Mouse (Mus musculus): Measurements from ENCODE around the gene Rnf40. TPM values are rescaled to one million over a fixed set of nuclear protein-coding genes. Genes with fewer than 3 reads are reported as not detected.
A peak's percentile ranks its signal among the peaks of the same experiment; 100 is the strongest.

The Rnf40 gene
- polyA plus RNA-seq, 1 experiment from 2014 or later: 23.4 TPM

DNA sequence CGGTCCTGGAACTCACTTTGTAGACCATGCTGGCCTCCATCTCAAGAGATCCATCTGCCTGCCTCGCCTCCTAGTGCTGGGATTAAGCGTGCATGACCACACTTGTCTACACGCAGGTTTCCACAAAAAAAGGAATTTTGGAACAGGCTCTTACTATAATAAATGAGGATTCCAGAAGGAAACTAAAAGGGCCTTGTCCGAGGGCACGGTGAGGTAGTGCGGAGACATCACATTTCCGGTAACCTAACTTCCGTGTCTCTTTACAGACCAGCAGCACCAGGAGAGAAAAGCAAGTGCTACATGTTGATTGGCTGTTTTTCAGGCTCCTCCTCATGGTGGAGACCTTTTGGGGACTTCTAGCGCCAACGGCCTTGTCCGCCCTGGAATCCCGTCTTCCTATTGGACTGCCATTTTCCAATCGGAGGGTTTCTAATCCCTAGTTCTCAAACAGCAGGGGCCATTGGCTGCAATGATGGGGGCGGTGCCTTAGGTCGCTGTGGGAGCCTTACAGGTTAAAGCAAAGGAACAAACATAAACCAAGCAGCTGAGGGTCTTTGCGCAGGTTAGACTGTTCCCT is 15.6 kb upstream of the Rnf40 start, which contains the start of gene Phkg2:
Gene Phkg2 (plus strand): TSS at position 446 of the 577 bp plus-strand sequence.
- WGBS (ENCODE audit: insufficient replicate concordance): under 1% methylated on average over 17 of the region's 17 CpGs
- no peaks in the 10 kb centered on the region for H3K9me3 ChIP-seq (replicated peaks; ENCODE audit: control insufficient read depth, low read length)
- H3K27me3 ChIP-seq (ENCODE audit: control insufficient read depth, insufficient read depth, low read length): no peaks in the 10 kb centered on the region
- peaks cover 13% of the 10 kb centered on the region for H3K4me1 ChIP-seq (ENCODE audit: control insufficient read depth, insufficient read depth, low read length)
- H3K27ac ChIP-seq (ENCODE audit: low read depth, low read length): peak within 1 kb of the TSS; percentile 81
- peak within 1 kb of the TSS; percentile 93 for H3K4me2 ChIP-seq
- H3K36me3 ChIP-seq (ENCODE audit: control insufficient read depth, insufficient read depth, low read length): peaks cover 10% of the 10 kb centered on the region
- H3K4me3 ChIP-seq (ENCODE audit: low read depth, low read length): peak within 1 kb of the TSS; percentile 82
- ATAC-seq (replicated peaks; ENCODE audit: insufficient number of reproducible peaks, low FRiP score, low TSS enrichment): peak; percentile 96
- peak within 1 kb of the TSS; percentile 85 for H3K9ac ChIP-seq (ENCODE audit: low read depth, low read length)

DNA sequence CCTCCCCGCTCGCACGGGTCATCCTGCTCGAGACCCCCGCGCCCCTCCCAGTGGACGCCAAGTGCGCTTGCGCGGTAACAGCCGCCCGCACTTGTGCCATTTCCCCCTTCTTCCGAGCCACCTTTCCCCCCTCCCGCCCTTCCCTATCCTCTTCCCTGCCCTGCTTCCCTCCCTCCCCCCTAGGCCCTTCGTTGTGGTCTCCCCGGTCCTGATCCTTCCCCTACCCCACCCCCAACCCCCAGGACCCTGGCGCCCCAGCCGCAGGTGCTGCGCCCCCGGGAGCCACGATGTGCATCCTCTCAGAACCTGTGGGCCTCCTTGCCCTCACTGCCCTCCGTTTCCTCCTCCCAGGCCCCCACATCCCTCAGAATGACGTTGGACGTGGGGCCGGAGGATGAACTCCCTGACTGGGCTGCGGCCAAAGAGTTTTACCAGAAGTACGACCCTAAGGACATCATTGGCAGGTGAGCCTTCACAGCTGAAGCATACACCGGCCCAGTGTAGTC is 15.0 kb upstream of the Rnf40 start:
- Histone ChIP-seq H3K9ac (ENCODE audit: low read depth, low read length) (peak overlapping the region; percentile 85), H3K27me3 (ENCODE audit: control insufficient read depth, insufficient read depth, low read length) (no peaks in the 10 kb centered on the region), H3K4me3 (ENCODE audit: low read depth, low read length) (peak overlapping the region; percentile 82), H3K27ac (ENCODE audit: low read depth, low read length) (peak overlapping the region; percentile 71), H3K9me3 (replicated peaks; ENCODE audit: control insufficient read depth, low read length) (no peaks in the 10 kb centered on the region), H3K36me3 (ENCODE audit: control insufficient read depth, insufficient read depth, low read length) (peaks cover 13% of the 10 kb centered on the region), H3K4me2 (peak overlapping the region; percentile 93), H3K4me1 (ENCODE audit: control insufficient read depth, insufficient read depth, low read length) (peaks cover 13% of the 10 kb centered on the region)
- ATAC-seq (replicated peaks; ENCODE audit: insufficient number of reproducible peaks, low FRiP score, low TSS enrichment): peak; percentile 62
- WGBS (ENCODE audit: insufficient replicate concordance): under 1% methylated on average over 25 of the region's 28 CpGs

DNA sequence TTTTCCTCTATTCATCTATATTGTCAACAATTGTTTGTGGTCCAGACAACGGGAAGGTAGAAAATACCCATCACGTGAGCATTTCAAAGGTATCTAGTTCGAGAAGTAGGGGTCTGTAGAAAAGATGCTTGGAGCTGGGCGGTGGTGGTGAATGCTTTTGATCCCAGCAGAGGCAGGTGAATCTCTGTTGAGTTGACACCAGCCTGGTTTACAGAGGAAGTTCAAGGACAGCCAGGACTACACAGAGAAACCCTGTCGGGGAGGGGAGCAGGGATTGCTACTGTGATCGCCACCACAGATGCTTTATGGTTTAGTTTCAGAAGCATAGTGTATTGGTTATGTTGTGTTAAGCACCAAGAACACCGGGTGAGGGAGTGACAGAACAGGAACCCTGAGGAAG is 14.5 kb upstream of the Rnf40 start:
- H3K27ac ChIP-seq (ENCODE audit: low read depth, low read length): 0 out of 2 replicates have a peak overlapping the region, but pooled peaks have one; percentile 71
- peak overlapping the region; percentile 82 for H3K4me3 ChIP-seq (ENCODE audit: low read depth, low read length)
- peaks cover 13% of the 10 kb centered on the region for H3K36me3 ChIP-seq (ENCODE audit: control insufficient read depth, insufficient read depth, low read length)
- ATAC-seq (replicated peaks; ENCODE audit: insufficient number of reproducible peaks, low FRiP score, low TSS enrichment): no peak
- no peaks in the 10 kb centered on the region for H3K9me3 ChIP-seq (replicated peaks; ENCODE audit: control insufficient read depth, low read length)
- H3K27me3 ChIP-seq (ENCODE audit: control insufficient read depth, insufficient read depth, low read length): no peaks in the 10 kb centered on the region
- H3K4me1 ChIP-seq (ENCODE audit: control insufficient read depth, insufficient read depth, low read length): peaks cover 13% of the 10 kb centered on the region
- peak overlapping the region; percentile 93 for H3K4me2 ChIP-seq
- 21% methylated on average over 7 of the region's 7 CpGs for WGBS (ENCODE audit: insufficient replicate concordance)
- H3K9ac ChIP-seq (ENCODE audit: low read depth, low read length): peak overlapping the region; percentile 85

- H3K4me2 ChIP-seq: no peak overlapping the region
- H3K4me3 ChIP-seq (ENCODE audit: low read depth, low read length): no peak overlapping the region
- no peaks in the 10 kb centered on the region for H3K9me3 ChIP-seq (replicated peaks; ENCODE audit: control insufficient read depth, low read length)
- H3K27ac ChIP-seq (ENCODE audit: low read depth, low read length): no peak overlapping the region
- no peak for ATAC-seq (replicated peaks; ENCODE audit: insufficient number of reproducible peaks, low FRiP score, low TSS enrichment)
- H3K4me1 ChIP-seq (ENCODE audit: control insufficient read depth, insufficient read depth, low read length): peaks cover 6% of the 10 kb centered on the region; the same call in 1 of the 2 replicates
- 95% methylated on average over 6 of the region's 6 CpGs for WGBS (ENCODE audit: insufficient replicate concordance)
- no peaks in the 10 kb centered on the region for H3K27me3 ChIP-seq (ENCODE audit: control insufficient read depth, insufficient read depth, low read length)
- H3K9ac ChIP-seq (ENCODE audit: low read depth, low read length): no peak overlapping the region
- H3K36me3 ChIP-seq (ENCODE audit: control insufficient read depth, insufficient read depth, low read length): peaks cover 16% of the 10 kb centered on the region
These were observed 5.3 kb upstream of the Rnf40 start for GRCm38 (mm10) chr7:127583260-127583659.

DNA sequence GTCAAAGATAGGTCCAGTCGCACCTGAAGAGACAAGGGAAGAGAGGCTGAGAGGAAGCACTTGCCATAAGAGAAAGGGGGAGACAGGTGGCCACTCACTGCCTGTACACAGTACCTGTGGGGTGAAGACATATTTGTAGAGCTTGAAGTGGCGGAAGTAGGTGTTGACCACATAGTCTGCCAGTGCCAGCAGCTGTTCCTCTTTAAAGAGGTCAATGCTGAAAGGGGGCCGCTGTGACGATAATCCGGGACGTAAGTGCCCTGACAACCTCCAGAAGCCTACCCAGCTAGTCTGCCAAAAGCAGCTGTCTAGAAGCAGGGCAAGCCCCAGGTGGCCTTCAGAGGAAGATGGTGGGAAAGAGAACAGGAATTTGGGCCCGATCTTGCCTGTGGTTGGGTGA is 3.5 kb upstream of the Rnf40 start:
- H3K4me3 ChIP-seq (ENCODE audit: low read depth, low read length): no peak overlapping the region
- 84% methylated on average over 7 of the region's 7 CpGs for WGBS (ENCODE audit: insufficient replicate concordance)
- H3K36me3 ChIP-seq (ENCODE audit: control insufficient read depth, insufficient read depth, low read length): peaks cover 16% of the 10 kb centered on the region
- H3K27me3 ChIP-seq (ENCODE audit: control insufficient read depth, insufficient read depth, low read length): no peaks in the 10 kb centered on the region
- no peak for ATAC-seq (replicated peaks; ENCODE audit: insufficient number of reproducible peaks, low FRiP score, low TSS enrichment)
- H3K9me3 ChIP-seq (replicated peaks; ENCODE audit: control insufficient read depth, low read length): no peaks in the 10 kb centered on the region
- peaks cover 12% of the 10 kb centered on the region for H3K4me1 ChIP-seq (ENCODE audit: control insufficient read depth, insufficient read depth, low read length)
- no peak overlapping the region for H3K4me2 ChIP-seq
- no peak overlapping the region for H3K27ac ChIP-seq (ENCODE audit: low read depth, low read length)
- no peak overlapping the region for H3K9ac ChIP-seq (ENCODE audit: low read depth, low read length)

DNA sequence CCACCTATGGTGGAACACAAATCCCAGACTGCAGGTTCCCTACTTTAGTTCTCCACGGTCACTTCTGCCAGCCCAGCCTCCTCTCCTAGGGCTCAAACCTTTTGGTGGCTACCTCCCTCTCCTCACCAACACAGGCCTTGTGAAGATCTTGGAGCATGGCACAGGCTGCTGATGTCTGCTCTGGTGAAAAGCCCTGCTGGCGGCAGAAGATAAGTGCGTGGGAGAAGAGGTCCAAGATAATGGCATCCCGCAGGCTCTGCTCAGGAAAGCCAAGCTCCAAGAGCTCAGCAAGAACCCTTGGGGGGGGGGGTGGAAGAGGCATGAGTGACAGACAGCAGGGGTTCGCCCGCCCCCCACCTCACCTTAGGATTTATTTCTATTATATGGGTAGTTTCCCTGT is 2.4 kb upstream of the Rnf40 start:
- no peak overlapping the region for H3K4me2 ChIP-seq
- peaks cover 12% of the 10 kb centered on the region for H3K4me1 ChIP-seq (ENCODE audit: control insufficient read depth, insufficient read depth, low read length)
- no peak overlapping the region for H3K4me3 ChIP-seq (ENCODE audit: low read depth, low read length)
- no peak overlapping the region for H3K9ac ChIP-seq (ENCODE audit: low read depth, low read length)
- no peak overlapping the region for H3K27ac ChIP-seq (ENCODE audit: low read depth, low read length)
- 74% methylated on average over 6 of the region's 6 CpGs for WGBS (ENCODE audit: insufficient replicate concordance)
- peaks cover 23% of the 10 kb centered on the region for H3K36me3 ChIP-seq (ENCODE audit: control insufficient read depth, insufficient read depth, low read length)
- H3K27me3 ChIP-seq (ENCODE audit: control insufficient read depth, insufficient read depth, low read length): no peaks in the 10 kb centered on the region
- no peaks in the 10 kb centered on the region for H3K9me3 ChIP-seq (replicated peaks; ENCODE audit: control insufficient read depth, low read length)
- ATAC-seq (replicated peaks; ENCODE audit: insufficient number of reproducible peaks, low FRiP score, low TSS enrichment): no peak

DNA sequence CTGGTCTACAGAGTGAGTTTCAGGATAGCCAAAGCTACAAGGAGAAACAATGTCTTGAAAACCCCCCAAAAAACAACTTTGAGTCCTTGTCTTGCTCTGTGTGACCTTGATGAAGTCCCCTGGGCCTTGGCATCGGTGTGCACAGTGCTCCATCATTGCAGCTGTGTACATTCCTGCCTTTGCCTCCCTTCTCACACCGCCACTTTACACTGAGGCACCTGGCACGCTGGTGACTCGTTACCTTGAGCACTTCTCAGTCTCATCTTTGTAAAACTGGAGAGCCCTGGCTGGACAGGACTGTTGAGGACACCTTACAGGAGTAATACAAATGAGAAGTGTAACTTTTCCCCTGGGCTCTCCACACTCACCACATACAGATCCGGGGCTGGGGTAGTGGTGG is 1.4 kb upstream of the Rnf40 start:
- H3K27me3 ChIP-seq (ENCODE audit: control insufficient read depth, insufficient read depth, low read length): no peaks in the 10 kb centered on the region
- no peaks in the 10 kb centered on the region for H3K9me3 ChIP-seq (replicated peaks; ENCODE audit: control insufficient read depth, low read length)
- 73% methylated on average over 5 of the region's 5 CpGs for WGBS (ENCODE audit: insufficient replicate concordance)
- peaks cover 32% of the 10 kb centered on the region for H3K36me3 ChIP-seq (ENCODE audit: control insufficient read depth, insufficient read depth, low read length)
- H3K27ac ChIP-seq (ENCODE audit: low read depth, low read length): no peak overlapping the region
- H3K9ac ChIP-seq (ENCODE audit: low read depth, low read length): no peak overlapping the region
- H3K4me2 ChIP-seq: peak overlapping the region; percentile 81
- no peak for ATAC-seq (replicated peaks; ENCODE audit: insufficient number of reproducible peaks, low FRiP score, low TSS enrichment)
- H3K4me1 ChIP-seq (ENCODE audit: control insufficient read depth, insufficient read depth, low read length): peaks cover 12% of the 10 kb centered on the region
- peak overlapping the region; percentile 93 for H3K4me3 ChIP-seq (ENCODE audit: low read depth, low read length)

GRCm38 (mm10) chr7:127588901-127589300 is 334 bp downstream of the Rnf40 start:
- ATAC-seq (replicated peaks; ENCODE audit: insufficient number of reproducible peaks, low FRiP score, low TSS enrichment): no peak
- 3% methylated on average over 29 of the region's 29 CpGs for WGBS (ENCODE audit: insufficient replicate concordance)
- Histone ChIP-seq H3K4me1 (ENCODE audit: control insufficient read depth, insufficient read depth, low read length) (peaks cover 12% of the 10 kb centered on the region), H3K27me3 (ENCODE audit: control insufficient read depth, insufficient read depth, low read length) (no peaks in the 10 kb centered on the region), H3K4me3 (ENCODE audit: low read depth, low read length) (peak overlapping the region; percentile 93), H3K4me2 (peak overlapping the region; percentile 81), H3K9me3 (replicated peaks; ENCODE audit: control insufficient read depth, low read length) (no peaks in the 10 kb centered on the region), H3K36me3 (ENCODE audit: control insufficient read depth, insufficient read depth, low read length) (peaks cover 28% of the 10 kb centered on the region), H3K9ac (ENCODE audit: low read depth, low read length) (peak overlapping the region; percentile 91), H3K27ac (ENCODE audit: low read depth, low read length) (peak overlapping the region; percentile 24; the same call in 1 of the 2 replicates)

GRCm38 (mm10) chr7:127589637-127590036 is 1.1 kb downstream of the Rnf40 start:
- 85% methylated on average over 9 of the region's 9 CpGs for WGBS (ENCODE audit: insufficient replicate concordance)
- Histone ChIP-seq H3K4me3 (ENCODE audit: low read depth, low read length) (peak overlapping the region; percentile 93), H3K36me3 (ENCODE audit: control insufficient read depth, insufficient read depth, low read length) (peaks cover 36% of the 10 kb centered on the region), H3K27me3 (ENCODE audit: control insufficient read depth, insufficient read depth, low read length) (no peaks in the 10 kb centered on the region), H3K9me3 (replicated peaks; ENCODE audit: control insufficient read depth, low read length) (no peaks in the 10 kb centered on the region), H3K27ac (ENCODE audit: low read depth, low read length) (no peak overlapping the region), H3K4me1 (ENCODE audit: control insufficient read depth, insufficient read depth, low read length) (peaks cover 12% of the 10 kb centered on the region), H3K9ac (ENCODE audit: low read depth, low read length) (peak overlapping the region; percentile 91), H3K4me2 (peak overlapping the region; percentile 81)
- ATAC-seq (replicated peaks; ENCODE audit: insufficient number of reproducible peaks, low FRiP score, low TSS enrichment): no peak
